Mouse (Mus musculus) large intestine, adult 2 months (tissue): ENCODE results near the gene Meis2. TPM values are rescaled to one million over a fixed set of nuclear protein-coding genes. Genes with fewer than 3 reads are reported as not detected.
A peak's percentile ranks its signal among the peaks of the same experiment; 100 is the strongest.

Experiments
- DNase-seq: peaks from one replicate; pipeline ENCODE4 v3.0.0-alpha.2; 2012; ENCODE audit warnings: low read depth, low spot score
- WGBS: fragments of 180-500 bp; shearing (Covaris S2); methylation state at CpG from one replicate; pipeline ENCODE4 v1.1.7; 2018; 5-methylcytosine and 5-hydroxymethylcytosine counted together
- polyA plus RNA-seq: library from polyadenylated mRNA; depleted of rRNA; stranded (reverse); fragments of >200 nt; gene quantifications from 2 replicates; pipeline ENCODE4 v1.2.3, GENCODE M21; 2012

The Meis2 gene
- polyA plus RNA-seq, 1 experiment: 6.1 TPM

DNA sequence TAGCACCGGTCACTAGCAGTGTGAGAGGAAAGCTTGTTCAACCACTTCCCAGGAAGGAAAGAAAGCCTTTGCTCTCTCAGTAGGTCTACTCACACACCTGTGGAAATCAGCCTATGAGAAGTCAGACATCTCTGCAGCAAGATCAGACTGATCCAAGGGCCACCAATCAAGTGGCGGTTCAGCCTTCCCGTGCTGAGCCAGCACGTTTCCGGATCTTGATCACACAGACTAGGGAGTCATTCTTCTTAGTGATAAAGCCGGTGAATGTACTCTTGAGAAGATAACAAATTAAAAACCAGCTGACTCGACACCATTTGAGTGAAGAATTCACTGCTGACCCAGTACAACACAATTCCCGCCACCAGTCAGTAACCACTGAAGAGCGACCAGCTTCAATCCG is 50.1 kb downstream of the Meis2 start:
- WGBS: 85% methylated on average over 10 of the region's 10 CpGs
- DNase-seq: no peak

GRCm38 (mm10) chr2:116010469-116010868 is 55.2 kb downstream of the Meis2 start:
- WGBS: 33% methylated on average over 6 of the region's 6 CpGs
- no peak for DNase-seq

DNA sequence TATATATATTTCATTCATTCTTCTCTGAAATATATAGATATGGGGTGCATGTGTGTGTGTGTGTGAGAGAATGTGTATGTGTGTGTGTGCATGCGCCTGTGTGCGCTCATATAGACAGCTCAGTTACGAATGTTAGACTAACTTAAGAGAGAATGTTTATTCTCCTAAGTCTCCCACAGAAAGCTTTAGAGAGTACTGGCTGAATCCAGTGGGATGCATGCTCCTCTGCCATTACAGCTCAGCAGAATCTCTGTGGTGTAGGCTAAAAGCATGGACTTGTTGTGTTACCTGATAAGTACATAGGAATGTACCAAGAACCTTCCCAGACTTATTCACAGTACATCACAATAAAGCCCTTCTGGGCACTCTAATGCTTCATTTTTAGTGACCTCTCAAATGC is 55.6 kb downstream of the Meis2 start:
- DNase-seq: no peak
- 64% methylated on average over 3 of the region's 3 CpGs for WGBS

DNA sequence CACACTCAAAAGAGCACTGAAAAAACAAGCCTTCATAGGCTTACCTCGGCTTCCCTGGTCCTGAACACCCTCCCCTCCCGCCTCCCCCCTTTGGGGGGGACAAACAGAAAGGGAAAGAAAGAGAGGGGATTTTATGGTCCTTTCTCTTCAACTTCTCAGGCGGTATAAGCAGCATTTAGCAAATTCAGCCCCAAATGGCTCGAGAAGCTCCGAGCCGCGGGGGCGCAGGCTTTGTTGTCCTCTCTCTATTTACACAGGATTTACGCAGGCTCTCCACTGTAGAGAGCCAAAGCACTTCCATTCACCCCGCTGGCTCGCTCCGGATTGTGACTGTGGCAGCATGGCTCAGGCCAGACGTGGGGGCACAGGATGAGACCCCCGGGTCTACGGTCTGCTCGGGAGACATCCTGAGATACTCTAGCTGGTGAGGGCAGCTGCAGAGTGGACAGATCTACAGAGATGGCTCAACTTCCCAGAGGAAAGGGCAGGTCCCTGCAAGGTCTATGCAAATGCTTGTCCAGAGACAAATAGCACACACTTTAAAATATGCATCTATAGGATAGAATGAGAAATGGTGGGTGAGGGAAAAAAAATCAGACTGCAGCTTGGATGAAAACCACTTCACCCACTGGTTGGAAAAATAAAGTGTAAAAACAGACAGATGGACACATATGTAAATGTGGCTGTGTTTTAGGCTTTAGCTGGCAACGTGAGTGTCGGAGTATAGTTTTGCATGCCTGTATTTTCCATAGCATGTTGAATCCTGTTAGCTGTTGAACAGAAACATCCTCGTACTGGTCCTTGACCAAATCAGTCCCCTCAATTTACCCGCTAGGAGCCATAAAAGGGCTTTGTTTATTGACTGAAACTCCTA is 56.3 kb downstream of the Meis2 start:
- no peak for DNase-seq
- 17% methylated on average over 20 of the region's 20 CpGs for WGBS

DNA sequence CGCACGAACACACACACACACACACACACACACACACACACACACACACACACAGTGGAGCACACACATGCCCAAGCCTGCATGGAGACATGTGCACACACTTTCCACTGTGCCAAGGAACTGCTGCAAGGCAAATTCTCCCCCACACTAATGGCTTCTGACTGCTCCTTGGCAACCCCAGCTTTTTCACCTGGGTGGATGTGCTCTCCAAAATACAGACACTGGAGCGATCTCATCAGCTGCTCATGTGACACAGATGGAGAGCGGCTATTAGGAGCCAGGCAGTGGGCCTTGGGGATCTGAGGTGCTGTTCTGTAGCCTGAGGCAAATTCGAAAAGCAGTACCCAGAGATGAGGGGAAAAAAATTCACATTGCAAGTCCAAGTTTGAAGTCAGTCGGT is 63.3 kb downstream of the Meis2 start:
- no peak for DNase-seq
- 76% methylated on average over 6 of the region's 6 CpGs for WGBS

- WGBS: 38% methylated on average over 6 of the region's 6 CpGs
Measured at GRCm38 (mm10) chr2:116001352-116002138, 64.1 kb downstream of the Meis2 start.

GRCm38 (mm10) chr2:116000514-116000913 is 65.1 kb downstream of the Meis2 start:
- WGBS: 86% methylated on average over 5 of the region's 5 CpGs
- no peak for DNase-seq

More at GRCm38 (mm10) chr2:116001352-116002138, 64.1 kb downstream of the Meis2 start:
- DNase-seq: no peak

DNA sequence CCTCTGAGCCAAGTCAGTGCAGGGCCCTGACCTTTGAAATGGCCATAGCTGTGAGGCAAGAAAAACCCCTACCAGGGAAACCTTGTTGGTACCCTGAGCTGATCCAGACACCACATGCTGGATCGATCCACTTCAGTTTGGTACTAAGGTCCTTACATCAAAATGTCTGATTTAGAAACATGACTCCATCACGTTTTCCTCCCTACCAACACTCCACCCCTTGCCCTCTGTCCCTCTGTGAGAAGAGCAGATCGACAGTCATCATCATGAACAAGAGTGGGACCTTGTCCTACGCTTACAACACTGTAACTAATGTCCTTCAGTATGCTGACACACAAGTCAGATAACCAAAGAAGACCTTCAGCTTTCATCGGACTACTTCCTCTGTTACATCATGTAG is 66.8 kb downstream of the Meis2 start:
- 81% methylated on average over 5 of the region's 5 CpGs for WGBS
- no peak for DNase-seq

GRCm38 (mm10) chr2:115996438-115996837 is 69.2 kb downstream of the Meis2 start:
- WGBS: 83% methylated on average over 2 of the region's 2 CpGs
- DNase-seq: no peak

- WGBS: 74% methylated on average over 4 of the region's 4 CpGs
- DNase-seq: no peak
Measured at GRCm38 (mm10) chr2:115993877-115994276, 71.8 kb downstream of the Meis2 start.

- 90% methylated on average over 6 of the region's 6 CpGs for WGBS
- no peak for DNase-seq
Measured at GRCm38 (mm10) chr2:115989249-115989648, 76.4 kb downstream of the Meis2 start.

DNA sequence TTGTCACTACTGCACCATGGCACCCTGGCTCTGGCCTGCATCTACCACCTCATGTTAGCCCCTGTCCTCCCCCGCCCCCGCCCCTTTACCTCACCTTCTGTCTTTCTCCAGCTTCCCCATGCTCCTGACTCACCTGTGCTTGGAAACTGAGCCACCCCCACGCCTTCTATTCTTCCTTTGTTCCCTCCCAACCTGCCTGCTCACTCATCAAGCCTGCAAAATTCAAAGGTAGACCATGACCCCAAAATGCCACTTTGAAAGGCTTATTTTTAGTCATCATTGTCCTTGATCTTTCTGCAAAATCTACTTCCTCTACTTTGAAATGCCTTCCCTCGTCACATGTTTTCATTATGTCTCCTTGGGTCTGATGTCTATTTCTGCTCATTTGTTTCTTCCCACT is 77.2 kb downstream of the Meis2 start:
- 82% methylated on average over 4 of the region's 4 CpGs for WGBS
- no peak for DNase-seq

GRCm38 (mm10) chr2:115984952-115985351 is 80.7 kb downstream of the Meis2 start:
- WGBS: 44% methylated on average over 9 of the region's 9 CpGs
- no peak for DNase-seq

GRCm38 (mm10) chr2:115984487-115984886 is 81.2 kb downstream of the Meis2 start:
- 53% methylated on average over 4 of the region's 4 CpGs for WGBS
- peak; percentile 3 for DNase-seq

- DNase-seq: no peak
Measured at GRCm38 (mm10) chr2:115980490-115980889, 85.1 kb downstream of the Meis2 start.

DNA sequence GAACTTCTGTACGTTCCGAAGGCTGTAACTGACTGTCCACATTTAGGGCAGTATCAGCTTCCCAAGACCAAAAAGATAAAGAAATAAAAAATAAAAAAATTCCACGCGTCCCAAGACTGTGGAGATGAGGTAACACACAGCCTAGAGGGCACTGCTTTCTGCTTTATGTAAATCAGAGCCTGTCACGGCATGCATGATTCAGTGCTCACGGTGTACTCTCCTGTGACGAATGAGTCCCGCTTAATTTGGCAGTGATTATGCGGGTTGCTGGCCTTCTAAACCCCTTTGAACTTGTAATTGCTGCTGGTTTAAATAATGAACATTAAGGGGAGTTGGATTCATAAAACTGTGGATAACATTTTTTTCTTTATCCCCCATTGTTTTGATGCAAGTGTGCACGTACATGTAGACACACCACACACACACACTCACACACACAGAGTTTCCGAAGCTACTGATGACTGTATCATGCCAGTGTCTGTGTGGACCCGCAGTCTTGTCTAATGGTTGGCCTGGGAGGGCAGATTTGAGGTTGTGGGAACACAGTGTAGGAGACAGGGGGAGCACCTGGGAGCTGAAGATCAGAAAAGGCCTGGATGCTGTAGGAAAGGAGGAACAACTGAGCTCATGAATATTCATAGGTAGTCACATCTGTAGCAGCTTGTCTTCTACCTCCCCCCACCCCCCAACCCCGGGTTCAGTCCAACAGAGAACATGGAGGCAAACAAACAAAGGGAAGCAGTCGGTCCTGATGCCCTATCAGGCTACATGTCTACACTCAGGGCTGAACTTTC is 85.8 kb downstream of the Meis2 start:
- WGBS: 76% methylated on average over 14 of the region's 14 CpGs
- no peak for DNase-seq

DNA sequence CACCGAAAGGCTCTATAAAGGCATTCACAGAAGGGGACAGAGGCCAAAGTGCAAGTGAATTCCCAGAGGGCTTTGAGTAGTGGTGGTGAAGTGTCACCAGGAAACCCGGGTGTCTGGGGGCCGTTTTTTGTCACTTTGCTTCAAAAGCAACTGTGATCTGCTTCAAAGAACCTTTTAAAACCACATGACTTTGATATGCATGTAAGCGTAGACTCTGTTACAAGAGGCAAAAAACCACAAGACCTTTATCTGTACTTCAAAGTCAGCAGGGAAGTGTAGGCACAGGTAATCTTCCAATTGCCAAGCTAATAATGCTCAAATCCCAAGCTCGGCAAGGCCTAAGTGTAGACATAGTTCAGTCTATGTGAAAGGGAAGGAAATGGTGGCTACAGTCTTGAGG is 87.0 kb downstream of the Meis2 start:
- WGBS: 58% methylated on average over 5 of the region's 5 CpGs
- no peak for DNase-seq

DNA sequence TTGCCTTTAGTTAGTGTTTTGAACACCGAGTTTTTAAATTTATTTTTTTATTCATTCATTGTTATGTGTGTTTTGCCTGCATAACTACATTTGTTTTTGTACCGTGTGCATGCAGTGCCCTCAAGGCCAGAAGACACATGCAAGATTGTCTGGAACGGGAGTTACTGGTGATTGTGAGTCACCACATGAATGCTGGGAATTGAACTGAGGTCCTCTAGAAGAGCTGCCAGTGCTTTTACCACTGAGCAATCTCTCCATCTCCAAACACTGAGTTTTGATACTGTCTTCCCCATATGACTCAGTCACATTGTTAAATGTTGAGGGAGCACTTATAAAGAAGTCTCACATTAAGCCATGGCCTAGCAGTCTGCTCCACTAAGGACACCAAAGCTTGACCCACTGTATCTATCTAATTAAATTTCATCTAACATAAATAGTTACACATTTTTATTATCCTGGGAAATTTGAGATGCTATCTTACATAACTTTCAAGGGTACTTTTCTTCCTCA is 94.3 kb downstream of the Meis2 start:
- DNase-seq: no peak
- 78% methylated on average over 3 of the region's 3 CpGs for WGBS

GRCm38 (mm10) chr2:115970091-115970820 is 95.4 kb downstream of the Meis2 start:
- 77% methylated on average over 9 of the region's 9 CpGs for WGBS
- no peak for DNase-seq
